Mouse (Mus musculus) Patski (cell line): ENCODE data around the gene Relb. TPM values are rescaled to one million over a fixed set of nuclear protein-coding genes. Genes with fewer than 3 reads are reported as not detected.

Experiments used
- ATAC-seq: fragments of 100-300 bp; one replicate; pipeline ENCODE4 v1.8.0; 2021
- CTCF ChIA-PET: fragments of 350-600 bp; sonication (Branson Sonifier 250); formaldehyde crosslinking; loops from one replicate; lab custom pipeline; 2022; ENCODE audit warnings: inconsistent platforms; lab: Charles Lee
- POLR2A ChIA-PET: fragments of 350-600 bp; sonication (Branson Sonifier 250); formaldehyde crosslinking; loops from one replicate; lab custom pipeline; 2022; ENCODE audit warnings: antibody characterized with exemption, inconsistent platforms; lab: Charles Lee
- DNase-seq: peaks from one replicate; pipeline ENCODE4 v3.0.0-alpha.2; 2011; ENCODE audit warnings: low read depth, low spot score
- H3K27me3 ChIP-seq: fragments of 371-371 bp; one replicate; pipeline ENCODE4 v1.5.1; 2021
- CTCF ChIP-seq: fragments of 100-300 bp; IDR thresholded peaks from one replicate; pipeline ENCODE4 v1.5.1; 2021
- in situ Hi-C: fragments of 300-500 bp; cut with MboI; formaldehyde crosslinking; loops from 3 replicates; pipeline ENCODE4 v1.11.1; 2018; ENCODE audit warnings: low pct_unique_long_range_greater_than_20kb, mixed read lengths
- polyA plus RNA-seq: library from polyadenylated mRNA; unstranded; gene quantifications from one replicate; pipeline ENCODE4 v1.2.3, GENCODE M21; 2021

The Relb gene
- polyA plus RNA-seq, 1 experiment from 2014 or later, result 24.5 TPM

GRCm38 (mm10) chr7:19572926-19573775 lies 56.1 kb downstream of the Relb start:
- no peak for TF ChIP-seq CTCF
- POLR2A ChIA-PET, result interaction anchor here (0.7 to 2.8 kb wide), 2 partner anchors 10 to 11 kb away, joined by 3 to 10 read pairs; partner anchors contain the start of gene Ppp1r37
- CTCF ChIA-PET, result interaction anchor here (1.1 kb wide), 1 partner anchor 16 kb away, joined by 7 read pairs; no protein-coding TSS in a partner anchor
- no peak for DNase-seq
- no peaks in the 10 kb centered on the region for H3K27me3 ChIP-seq
- ATAC-seq, result peak; percentile 66
- in situ Hi-C loops, result loop anchor here (5.0 kb wide), 1 partner anchor 66 kb away; the partner anchor contains the start of genes Bloc1s3 and Trappc6a

GRCm38 (mm10) chr7:19569647-19570046 lies 59.6 kb downstream of the Relb start:
- ATAC-seq (no peak), DNase-seq (no peak)
- in situ Hi-C loops, result loop anchor here (5.0 kb wide), 1 partner anchor 62 kb away; the partner anchor contains the start of genes Bloc1s3 and Trappc6a
- ChIA-PET POLR2A (interaction anchor here (1.2 kb wide), 1 partner anchor 62 kb away, joined by 4 read pairs; the partner anchor contains the start of genes Bloc1s3 and Trappc6a), CTCF (interaction anchor here (0.9 to 1.7 kb wide), 2 partner anchors 64 to 66 kb away, joined by 3 to 5 read pairs; no protein-coding TSS in a partner anchor)
- TF ChIP-seq CTCF, result no peak
- H3K27me3 ChIP-seq, result no peaks in the 10 kb centered on the region

GRCm38 (mm10) chr7:19567426-19567825 lies 61.8 kb downstream of the Relb start:
- ATAC-seq (no peak), DNase-seq (no peak)
- H3K27me3 ChIP-seq, result no peaks in the 10 kb centered on the region
- no peak for TF ChIP-seq CTCF
- ChIA-PET CTCF (no interaction called here), POLR2A (interaction anchor here (0.8 kb wide), 1 partner anchor 175 kb away, joined by 3 read pairs; no protein-coding TSS in a partner anchor)
- in situ Hi-C loops, result no loop called here

GRCm38 (mm10) chr7:19565803-19566202 lies 63.4 kb downstream of the Relb start:
- in situ Hi-C loops, result no loop called here
- CTCF ChIA-PET, result no interaction called here
- no peak for DNase-seq

GRCm38 (mm10) chr7:19564455-19564854 lies 64.8 kb downstream of the Relb start:
- ChIA-PET CTCF (no interaction called here), POLR2A (no interaction called here)
- no peaks in the 10 kb centered on the region for H3K27me3 ChIP-seq
- in situ Hi-C loops, result no loop called here
- no peak for TF ChIP-seq CTCF
- ATAC-seq (no peak), DNase-seq (no peak)

More at GRCm38 (mm10) chr7:19565803-19566202, 63.4 kb downstream of the Relb start:
- no peak for ATAC-seq
- H3K27me3 ChIP-seq, result no peaks in the 10 kb centered on the region
- POLR2A ChIA-PET, result no interaction called here
- TF ChIP-seq CTCF, result no peak

GRCm38 (mm10) chr7:19563884-19564283 lies 65.4 kb downstream of the Relb start:
- DNase-seq, result no peak
- POLR2A ChIA-PET, result no interaction called here
- TF ChIP-seq CTCF, result no peak
- CTCF ChIA-PET, result interaction anchor here (1.7 kb wide), 1 partner anchor 60 kb away, joined by 4 read pairs; no protein-coding TSS in a partner anchor
- no peaks in the 10 kb centered on the region for H3K27me3 ChIP-seq
- ATAC-seq, result no peak
- in situ Hi-C loops, result no loop called here

GRCm38 (mm10) chr7:19562643-19563410 lies 66.4 kb downstream of the Relb start, which contains the start of gene Ppp1r37:
TSS of gene Ppp1r37 (minus strand) at chr7:19563076.
- CTCF ChIA-PET, result interaction anchor here (0.8 to 1.7 kb wide), 3 partner anchors 10 to 138 kb away, joined by 3 to 4 read pairs (median 4); no protein-coding TSS in a partner anchor

GRCm38 (mm10) chr7:19561765-19562642 lies 67.2 kb downstream of the Relb start:
- in situ Hi-C loops, result no loop called here
- H3K27me3 ChIP-seq, result no peaks in the 10 kb centered on the region
- peak; percentile 48 for ATAC-seq
- CTCF ChIA-PET, result interaction anchor here (0.8 to 1.7 kb wide), 5 partner anchors 9 to 139 kb away, joined by 3 to 5 read pairs (median 4); no protein-coding TSS in a partner anchor
- POLR2A ChIA-PET, result interaction anchor here (0.6 to 2.6 kb wide), 5 partner anchors 9 to 550 kb away, joined by 3 to 10 read pairs (median 4); no protein-coding TSS in a partner anchor
- no peak for TF ChIP-seq CTCF
- peak; percentile 68 for DNase-seq

More at GRCm38 (mm10) chr7:19562643-19563410, 66.4 kb downstream of the Relb start, which contains the start of gene Ppp1r37:
- no peak for TF ChIP-seq CTCF
- POLR2A ChIA-PET, result interaction anchor here (0.6 to 2.6 kb wide), 4 partner anchors 8 to 551 kb away, joined by 3 to 10 read pairs (median 6); no protein-coding TSS in a partner anchor
- H3K27me3 ChIP-seq, result no peaks in the 10 kb centered on the region
- DNase-seq (no peak), ATAC-seq (no peak)
- in situ Hi-C loops, result no loop called here

- DNase-seq, result no peak
- TF ChIP-seq CTCF, result no peak
- in situ Hi-C loops, result no loop called here
- CTCF ChIA-PET, result interaction anchor here (1.2 to 1.7 kb wide), 3 partner anchors 13 to 28 kb away, joined by 3 to 5 read pairs (median 5); no protein-coding TSS in a partner anchor
- no peaks in the 10 kb centered on the region for H3K27me3 ChIP-seq
- no peak for ATAC-seq
- POLR2A ChIA-PET, result interaction anchor here (1.6 to 2.6 kb wide), 3 partner anchors 9 to 21 kb away, joined by 3 to 10 read pairs (median 4); no protein-coding TSS in a partner anchor
These were observed 67.8 kb downstream of the Relb start for GRCm38 (mm10) chr7:19561431-19561764.
